Mouse (Mus musculus) CH12.LX (cell line): Measurements from ENCODE around the gene Srp68. TPM values are rescaled to one million over a fixed set of nuclear protein-coding genes. Genes with fewer than 3 reads are reported as not detected.

Experiments
- DNase-seq: peaks from one replicate; pipeline ENCODE4 v3.0.0-alpha.2; 2013; ENCODE audit errors: extremely low read depth
- H3K27ac ChIP-seq: 2 replicates; pipeline ENCODE4 v1.5.1; 2012; ENCODE audit warnings: low read depth, mild to moderate bottlenecking, control low read depth, moderate library complexity; ENCODE audit not compliant: insufficient read depth
- H3K27me3 ChIP-seq: replicated peaks from 2 replicates; pipeline ENCODE3; 2012; ENCODE audit warnings: inconsistent platforms
- H3K36me3 ChIP-seq, 2 experiments: replicated peaks in 1 of 2; 2 replicates each; pipeline versions ENCODE3 to v1.6.1; 2012; ENCODE audit warnings: inconsistent platforms in 1 of 2, low read length in 1 of 2, mild to moderate bottlenecking in 1 of 2, mixed read lengths in 1 of 2, moderate library complexity in 1 of 2; ENCODE audit not compliant: control insufficient read depth in 1 of 2, insufficient read depth in 1 of 2
- H3K4me1 ChIP-seq, 2 experiments: 2 replicates each; pipeline ENCODE4 v1.6.1; 2012; ENCODE audit warnings: inconsistent platforms in 1 of 2, moderate library complexity in 1 of 2; ENCODE audit not compliant: insufficient read depth in 2 of 2, control insufficient read depth in 1 of 2
- H3K4me2 ChIP-seq: 2 replicates; pipeline ENCODE4 v1.6.1; 2012; ENCODE audit warnings: low read depth, mild to moderate bottlenecking, control low read depth; ENCODE audit not compliant: poor library complexity, insufficient read depth, severe bottlenecking
- H3K4me3 ChIP-seq, 3 experiments: fragments of 150-350 bp in 1 of 3; sonication (generic) in 1 of 3; replicated peaks in 1 of 3; 2 replicates each; pipeline versions ENCODE3 to v1.5.1; 2011 to 2012; ENCODE audit warnings: low read depth in 2 of 3, low read length in 2 of 3, mild to moderate bottlenecking in 2 of 3, moderate library complexity in 2 of 3, control low read depth in 1 of 3, improper control_type of control experiment in 1 of 3, inconsistent platforms in 1 of 3, mixed read lengths in 1 of 3; ENCODE audit not compliant: poor library complexity in 1 of 3
- H3K79me2 ChIP-seq: replicated peaks from 2 replicates; pipeline ENCODE4 v1.6.1; 2012; ENCODE audit warnings: mild to moderate bottlenecking, moderate library complexity; ENCODE audit not compliant: control insufficient read depth, poor library complexity, insufficient read depth, severe bottlenecking; ENCODE audit errors: extremely low read depth
- H3K9ac ChIP-seq: 2 replicates; pipeline ENCODE4 v1.6.1; 2012; ENCODE audit warnings: low read depth, mild to moderate bottlenecking, control low read depth, moderate library complexity; ENCODE audit not compliant: insufficient read depth
- H3K9me3 ChIP-seq: replicated peaks from 2 replicates; pipeline ENCODE3; 2012; ENCODE audit warnings: low read length, inconsistent platforms, mixed read lengths
- E2F4 ChIP-seq: IDR thresholded peaks from 2 replicates; pipeline ENCODE4 v1.6.1; 2011; ENCODE audit warnings: low read depth, low read length, improper control_type of control experiment; ENCODE audit not compliant: insufficient replicate concordance
- ETS1 ChIP-seq: conservative IDR thresholded peaks from 2 replicates; pipeline ENCODE4 v1.6.1; 2012; ENCODE audit warnings: low read depth, mild to moderate bottlenecking, inconsistent platforms, low read length, improper control_type of control experiment, moderate library complexity
- JUN ChIP-seq: IDR thresholded peaks from 2 replicates; pipeline ENCODE4 v1.6.1; 2011; ENCODE audit warnings: low read depth, mild to moderate bottlenecking, low read length, improper control_type of control experiment, moderate library complexity; ENCODE audit not compliant: insufficient read depth
- MAFK ChIP-seq: IDR thresholded peaks from 2 replicates; pipeline ENCODE4 v1.6.1; 2011; ENCODE audit warnings: low read length, improper control_type of control experiment; ENCODE audit not compliant: insufficient replicate concordance
- MYC ChIP-seq: IDR thresholded peaks from 2 replicates; pipeline ENCODE4 v1.6.1; 2011; ENCODE audit warnings: low read depth, mild to moderate bottlenecking, improper control_type of control experiment, low read length
- PAX5 ChIP-seq: IDR thresholded peaks from 2 replicates; pipeline ENCODE4 v1.6.1; 2012; ENCODE audit warnings: low read length, inconsistent platforms, mixed read lengths
- RAD21 ChIP-seq: IDR thresholded peaks from 2 replicates; pipeline ENCODE4 v1.6.1; 2011; ENCODE audit warnings: low read depth, mild to moderate bottlenecking, low read length, improper control_type of control experiment, moderate library complexity
- TCF12 ChIP-seq: IDR thresholded peaks from 2 replicates; pipeline ENCODE4 v1.6.1; 2014; ENCODE audit warnings: low read depth, mild to moderate bottlenecking, inconsistent platforms, low read length, improper control_type of control experiment
- UBTF ChIP-seq: IDR thresholded peaks from 2 replicates; pipeline ENCODE4 v1.6.1; 2012; ENCODE audit warnings: low read depth, mild to moderate bottlenecking, inconsistent platforms, low read length, improper control_type of control experiment, moderate library complexity
- USF1 ChIP-seq: IDR thresholded peaks from 2 replicates; pipeline ENCODE4 v1.6.1; 2014; ENCODE audit warnings: low read depth, mild to moderate bottlenecking, inconsistent platforms, low read length, improper control_type of control experiment
- USF2 ChIP-seq: conservative IDR thresholded peaks from 2 replicates; pipeline ENCODE4 v1.6.1; 2011; ENCODE audit warnings: low read depth, low read length, improper control_type of control experiment
- ZC3H11A ChIP-seq: IDR thresholded peaks from 2 replicates; pipeline ENCODE4 v1.6.1; 2012; ENCODE audit warnings: low read depth, mild to moderate bottlenecking, inconsistent platforms, low read length, improper control_type of control experiment
- ZKSCAN1 ChIP-seq: IDR thresholded peaks from 2 replicates; pipeline ENCODE4 v1.6.1; 2012; ENCODE audit warnings: low read depth, inconsistent platforms, low read length, improper control_type of control experiment, borderline replicate concordance
- dilution Hi-C: fragments of 300-500 bp; cut with MboI; formaldehyde crosslinking; loops from 2 replicates; pipeline ENCODE4 v1.14.3; 2020; ENCODE audit warnings: low sequenced_read_pairs; ENCODE audit not compliant: extremely low pct_unique_long_range_greater_than_20kb, extremely low pct_ligation_motif_present
- in situ Hi-C: fragments of 300-500 bp; cut with MboI; formaldehyde crosslinking; loops from 3 replicates; pipeline ENCODE4 v1.14.3; 2019; ENCODE audit warnings: low sequenced_read_pairs, low pct_ligation_motif_present, low pct_unique_long_range_greater_than_20kb, mixed read lengths
- polyA plus RNA-seq: library from polyadenylated mRNA; unstranded; fragments of >175 nt; gene quantifications from 2 replicates; pipeline ENCODE4 v1.2.1, GENCODE M21; 2012; ENCODE audit warnings: low read depth; ENCODE audit not compliant: insufficient read length
- total RNA-seq, 2 experiments: library from RNA; depleted of rRNA; stranded (reverse); fragments of 300-350 nt in 1 of 2; fragments of >200 nt in 1 of 2; gene quantifications; 2 replicates each; pipeline ENCODE4 v1.2.3; 2012 to 2014

Gene Srp68
- total and polyA plus RNA-seq, 3 experiments, result 53.2 to 184 (median 74.7) TPM

GRCm38 (mm10) chr11:116218737-116219400, 55.1 kb downstream of the Srp68 start:
- DNase-seq, result no peak
- Histone ChIP-seq H3K9ac (no peak overlapping the region), H3K4me2 (no peak overlapping the region), H3K4me1 (peaks cover 21 to 40% of the 10 kb centered on the region in 2 experiments), H3K4me3 (no peak overlapping the region), H3K27me3 (no peaks in the 10 kb centered on the region), H3K9me3 (peaks cover 30% of the 10 kb centered on the region), H3K36me3 (peaks cover 0 to 28% of the 10 kb centered on the region in 2 experiments), H3K27ac (no peak overlapping the region), H3K79me2 (no peaks in the 10 kb centered on the region)
- TF ChIP-seq USF2, result no peak
- TF ChIP-seq PAX5, result no peak
- TF ChIP-seq JUN, result no peak
- no peak for TF ChIP-seq MAFK
- TF ChIP-seq ZKSCAN1, result no peak
- TF ChIP-seq E2F4, result no peak
- TF ChIP-seq RAD21, result no peak
- no peak for TF ChIP-seq USF1
- TF ChIP-seq UBTF, result no peak
- no peak for TF ChIP-seq TCF12
- dilution Hi-C loops, result no loop called here
- in situ Hi-C loops, result no loop called here

- Histone ChIP-seq H3K36me3 (peaks cover 0 to 28% of the 10 kb centered on the region in 2 experiments), H3K79me2 (no peaks in the 10 kb centered on the region), H3K9ac (no peak overlapping the region)
- in situ Hi-C loops, result no loop called here
- TF ChIP-seq ZC3H11A, result no peak
- no peak for TF ChIP-seq E2F4
- no peak for TF ChIP-seq ETS1
- no peak for TF ChIP-seq MYC
- TF ChIP-seq, all 38 proteins: peak for 0
- H3K4me3 ChIP-seq, result no peak overlapping the region
- peaks cover 24% of the 10 kb centered on the region for H3K9me3 ChIP-seq
- no peak for DNase-seq
- no peaks in the 10 kb centered on the region for H3K27me3 ChIP-seq
- peaks cover 21 to 40% of the 10 kb centered on the region in 2 experiments for H3K4me1 ChIP-seq
- no peak overlapping the region for H3K4me2 ChIP-seq
- H3K27ac ChIP-seq, result no peak overlapping the region
- dilution Hi-C loops, result no loop called here
Observed at GRCm38 (mm10) chr11:116218263-116218662, 55.8 kb downstream of the Srp68 start.
